Mouse (Mus musculus) olfactory bulb, adult 2 months (tissue): ENCODE data around the gene Abca7. TPM values are rescaled to one million over a fixed set of nuclear protein-coding genes. Genes with fewer than 3 reads are reported as not detected.

ENCODE experiments used
- H3K27ac ChIP-seq: fragments of 200-500 bp; 2 replicates; pipeline ENCODE4 v1.5.1; 2012; ENCODE audit warnings: low read depth, low read length; ENCODE audit not compliant: insufficient read depth
- H3K4me1 ChIP-seq: fragments of 200-500 bp; 2 replicates; pipeline ENCODE4 v1.6.1; 2012; ENCODE audit warnings: low read length; ENCODE audit not compliant: control insufficient read depth, insufficient read depth
- H3K4me3 ChIP-seq: fragments of 200-500 bp; 2 replicates; pipeline ENCODE4 v1.5.1; 2012; ENCODE audit warnings: mild to moderate bottlenecking, low read depth, low read length, moderate library complexity; ENCODE audit not compliant: insufficient read depth
- CTCF ChIP-seq: fragments of 200-500 bp; IDR thresholded peaks from 2 replicates; pipeline ENCODE4 v1.5.1; 2012; ENCODE audit warnings: low read depth, mild to moderate bottlenecking, low read length, moderate library complexity; ENCODE audit not compliant: insufficient read depth
- POLR2A ChIP-seq: fragments of 200-500 bp; IDR thresholded peaks from 2 replicates; pipeline ENCODE4 v1.6.1; 2012; ENCODE audit warnings: mild to moderate bottlenecking, low read depth, low read length, moderate library complexity; ENCODE audit not compliant: insufficient read depth
- WGBS: fragments of 180-500 bp; shearing (Covaris S2); methylation state at CpG from one replicate; pipeline ENCODE4 v1.1.7; 2018; 5-methylcytosine and 5-hydroxymethylcytosine counted together
- polyA plus RNA-seq: library from polyadenylated mRNA; stranded (reverse); fragments of >200 nt; gene quantifications from 2 replicates; pipeline ENCODE4 v1.2.4, GENCODE M21; 2012; ENCODE audit warnings: low replicate concordance; ENCODE audit not compliant: missing spikeins, insufficient read depth, insufficient read length

Abca7 gene
- polyA plus RNA-seq = not detected in 2 replicates

DNA sequence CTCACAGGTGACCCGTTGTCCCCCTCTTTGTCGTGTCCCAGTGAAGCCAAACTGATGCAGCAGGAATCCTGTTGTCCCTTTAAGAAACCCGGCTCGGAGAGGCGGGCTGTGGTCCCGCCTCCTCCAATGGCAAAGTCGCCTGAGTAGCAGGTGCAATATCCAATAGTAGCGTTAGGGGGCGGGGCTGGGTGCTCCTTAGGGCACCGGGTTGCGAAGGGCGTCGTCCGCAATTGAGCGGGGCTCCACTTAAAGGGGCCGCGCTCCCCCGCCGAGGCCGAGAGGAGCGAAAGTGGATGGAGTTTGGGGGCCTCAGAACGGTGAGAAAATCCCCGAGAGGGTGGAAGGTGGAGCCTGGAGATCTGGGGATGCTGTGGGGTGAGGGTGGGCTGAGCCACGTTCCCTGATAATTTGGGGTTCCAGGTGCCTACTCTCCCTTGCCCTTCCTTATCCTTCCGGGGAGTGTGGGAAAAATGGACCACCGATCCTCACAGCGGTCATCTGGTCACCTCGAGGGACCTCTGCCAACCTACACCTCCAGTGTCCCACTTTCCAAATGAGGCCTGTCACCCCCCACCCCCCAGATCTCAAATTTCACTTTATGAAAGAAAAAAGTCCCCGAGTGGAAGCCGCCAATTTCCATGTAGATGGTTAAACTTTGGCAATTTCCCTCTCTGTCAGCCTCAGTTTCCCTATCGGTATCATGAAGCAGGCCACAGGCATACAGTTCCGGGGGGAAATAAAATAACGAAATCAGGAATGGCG is at the start of gene Abca7:
TSS of gene Abca7 (plus strand) at position 223 of the 762 bp plus-strand sequence.
- TF ChIP-seq POLR2A (no peak), CTCF (no peak)
- peak within 1 kb of the TSS; percentile 72 for H3K4me3 ChIP-seq
- peaks cover 16% of the 10 kb centered on the region for H3K4me1 ChIP-seq
- peak within 1 kb of the TSS; percentile 38; the same call in 1 of the 2 replicates for H3K27ac ChIP-seq
- under 1% methylated on average over 34 of the region's 34 CpGs for WGBS

DNA sequence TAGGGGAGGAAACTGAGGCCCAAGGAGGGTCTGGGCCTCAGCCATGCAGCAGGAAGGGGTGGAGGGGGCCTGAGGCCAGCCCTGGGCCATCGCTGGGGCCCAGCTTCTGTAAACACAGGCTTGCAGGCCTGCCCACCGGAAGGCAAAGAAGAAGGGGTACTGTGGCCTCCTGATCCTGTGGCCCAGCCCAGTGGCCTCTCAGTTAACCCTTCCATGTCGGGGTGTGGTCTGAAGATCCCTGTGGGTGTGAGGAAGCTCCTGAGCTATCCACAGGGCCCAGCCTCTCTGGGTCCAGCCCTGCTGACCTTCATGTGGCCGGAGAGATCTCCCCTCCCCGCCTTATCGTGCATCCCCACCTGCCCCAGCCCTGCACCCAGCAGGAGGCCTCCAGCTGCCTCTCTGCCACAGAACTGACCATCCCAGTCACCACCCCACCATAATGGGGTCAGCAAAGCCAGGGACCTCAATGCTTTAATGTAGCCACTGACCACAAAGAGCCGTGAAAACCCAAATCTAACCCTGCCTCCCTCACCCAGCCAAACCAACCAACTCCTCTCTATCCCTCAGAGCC is 49.5 kb upstream of the Abca7 start:
- no peak overlapping the region for H3K4me3 ChIP-seq
- TF ChIP-seq CTCF = no peak
- TF ChIP-seq POLR2A = no peak
- H3K4me1 ChIP-seq = peaks cover 21% of the 10 kb centered on the region
- H3K27ac ChIP-seq = no peak overlapping the region
- WGBS = 52% methylated on average over 6 of the region's 7 CpGs

DNA sequence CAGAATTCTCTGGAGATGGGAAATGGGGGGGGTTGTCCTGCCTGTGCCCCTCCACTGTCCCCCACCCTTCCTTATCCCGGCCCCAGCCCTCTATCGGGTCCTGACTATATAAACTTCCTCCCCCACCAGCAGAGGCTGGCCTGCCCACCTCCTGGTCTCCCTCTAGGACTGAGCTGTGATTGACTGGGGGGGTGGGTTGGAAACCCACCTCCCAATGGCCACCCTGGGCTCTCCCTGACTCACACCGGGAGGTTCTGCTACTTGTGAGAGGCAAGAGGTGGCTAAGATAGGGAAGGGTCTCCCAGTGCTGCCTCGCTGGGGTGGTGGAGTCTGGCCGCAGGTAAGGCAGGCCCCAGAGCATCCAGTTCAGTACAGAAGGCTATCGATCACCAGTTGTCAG is 48.8 kb upstream of the Abca7 start:
- Histone ChIP-seq H3K4me1 (peaks cover 21% of the 10 kb centered on the region), H3K27ac (no peak overlapping the region), H3K4me3 (no peak overlapping the region)
- no peak for TF ChIP-seq POLR2A
- no peak for TF ChIP-seq CTCF
- WGBS = 85% methylated on average over 6 of the region's 6 CpGs

DNA sequence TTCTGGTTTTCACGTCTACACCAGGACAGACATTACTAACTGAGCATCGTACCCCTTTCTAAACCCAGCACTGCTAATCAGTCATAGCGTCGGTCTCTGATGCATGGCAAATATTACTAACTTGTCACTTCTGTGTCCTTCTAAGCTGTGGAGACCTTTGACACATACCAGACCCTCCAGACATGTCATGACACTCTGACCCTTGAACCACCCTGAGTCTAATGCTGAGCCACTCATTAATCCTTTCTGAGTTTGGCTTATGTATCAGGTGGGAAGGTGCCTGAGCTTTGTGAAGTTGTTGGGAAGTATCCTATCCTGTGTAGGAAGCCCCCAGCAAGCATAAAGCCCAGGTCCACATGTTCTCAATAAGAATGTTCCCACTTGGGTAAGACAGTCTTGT is 46.4 kb upstream of the Abca7 start:
- TF ChIP-seq CTCF (no peak), POLR2A (no peak)
- Histone ChIP-seq H3K4me1 (peaks cover 21% of the 10 kb centered on the region), H3K4me3 (no peak overlapping the region), H3K27ac (no peak overlapping the region)
- 93% methylated on average over 4 of the region's 4 CpGs for WGBS

DNA sequence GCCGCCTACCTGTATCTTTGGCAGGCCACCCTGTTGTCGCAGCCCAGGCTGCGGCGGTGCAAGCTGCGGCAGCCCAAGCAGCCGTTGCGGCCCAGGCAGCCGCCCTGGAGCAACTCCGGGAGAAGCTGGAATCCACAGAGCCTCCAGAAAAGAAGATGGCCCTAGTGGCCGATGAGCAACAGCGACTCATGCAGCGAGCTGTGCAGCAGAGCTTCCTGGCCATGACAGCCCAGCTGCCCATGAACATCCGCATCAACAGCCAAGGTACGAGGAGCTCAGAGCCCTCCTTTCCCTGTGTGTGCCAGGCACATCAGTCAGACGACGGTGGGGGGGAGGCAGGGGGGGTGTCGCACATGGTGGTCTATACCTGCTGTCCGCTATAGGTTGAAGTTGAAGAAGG is 45.6 kb upstream of the Abca7 start:
- TF ChIP-seq POLR2A = no peak
- TF ChIP-seq CTCF = no peak
- H3K27ac ChIP-seq = no peak overlapping the region
- H3K4me3 ChIP-seq = no peak overlapping the region
- WGBS = 84% methylated on average over 18 of the region's 18 CpGs
- peaks cover 14% of the 10 kb centered on the region for H3K4me1 ChIP-seq

DNA sequence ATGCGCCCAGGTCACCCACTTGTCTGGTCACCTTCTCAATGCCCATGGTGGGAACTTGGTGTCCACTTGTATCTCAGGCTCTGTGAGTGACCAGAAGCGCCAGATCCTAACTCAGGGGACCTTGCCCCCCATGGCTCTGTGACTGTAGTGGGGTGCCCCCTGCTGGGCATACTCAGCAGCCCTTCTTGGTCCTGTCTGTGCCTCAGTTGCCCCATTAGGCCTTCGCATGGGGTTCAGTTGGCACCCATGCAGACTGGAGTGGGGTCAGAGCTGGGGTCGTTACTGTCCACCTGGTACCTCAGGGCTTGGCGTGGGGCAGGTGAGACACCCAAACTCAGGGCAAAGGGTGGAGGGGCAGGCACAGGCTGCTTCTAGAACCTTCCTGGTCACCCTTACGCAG is 42.3 kb upstream of the Abca7 start:
- Histone ChIP-seq H3K27ac (no peak overlapping the region), H3K4me3 (no peak overlapping the region), H3K4me1 (peaks cover 2% of the 10 kb centered on the region; the same call in 1 of the 2 replicates)
- peak; percentile 63; the same call in 1 of the 2 replicates for TF ChIP-seq CTCF
- TF ChIP-seq POLR2A = no peak
- 83% methylated on average over 6 of the region's 6 CpGs for whole genome bisulfite sequencing

DNA sequence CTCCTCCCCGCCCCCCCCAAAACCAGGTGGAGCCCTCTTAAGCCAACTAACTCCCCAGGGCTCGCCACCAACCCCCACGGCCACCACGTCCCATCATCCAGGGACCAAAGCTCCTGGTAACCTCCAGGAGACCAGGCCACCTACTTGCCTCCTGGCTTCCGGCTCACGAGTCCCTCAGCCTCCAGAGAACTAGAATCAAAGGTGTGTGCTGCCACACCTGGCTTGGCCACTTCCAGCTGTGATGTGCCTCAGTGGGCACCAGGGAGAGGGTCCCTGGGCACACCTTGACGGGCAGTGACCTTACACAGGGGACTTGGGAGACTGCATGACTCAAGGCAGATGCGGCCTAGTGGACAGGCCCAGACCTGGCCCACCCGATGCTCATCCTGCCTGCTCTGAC is 40.6 kb upstream of the Abca7 start:
- no peak overlapping the region for H3K27ac ChIP-seq
- peaks cover 5% of the 10 kb centered on the region; the same call in 1 of the 2 replicates for H3K4me1 ChIP-seq
- TF ChIP-seq CTCF = no peak
- no peak for TF ChIP-seq POLR2A
- no peak overlapping the region for H3K4me3 ChIP-seq
- 80% methylated on average over 9 of the region's 9 CpGs for WGBS

DNA sequence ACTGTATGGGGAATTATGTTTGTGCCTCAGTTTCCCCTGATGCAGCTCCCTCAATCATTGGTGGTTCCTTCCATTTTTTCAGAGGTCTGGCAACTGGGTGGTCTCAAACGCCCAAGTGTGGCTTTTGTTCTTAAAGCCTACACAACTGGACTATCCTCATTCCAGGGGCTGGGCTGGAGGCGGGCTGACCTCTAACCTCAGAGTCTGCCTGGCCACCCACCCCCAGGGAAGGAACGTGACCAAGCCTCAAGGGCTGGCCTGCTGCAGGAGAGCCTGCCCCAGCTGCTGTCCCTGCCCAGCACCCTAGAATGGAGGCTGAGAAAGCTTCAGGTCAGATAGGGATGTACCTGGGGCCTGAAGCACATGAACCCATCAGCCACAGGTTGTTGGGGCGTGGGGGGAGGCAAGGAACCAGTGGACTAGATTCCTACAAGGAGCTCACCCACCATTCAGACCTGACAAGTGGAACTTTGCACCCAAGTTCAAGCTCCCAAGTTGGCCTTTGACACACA is 39.6 kb upstream of the Abca7 start:
- Histone ChIP-seq H3K4me1 (peaks cover 6% of the 10 kb centered on the region; the same call in 1 of the 2 replicates), H3K27ac (no peak overlapping the region), H3K4me3 (no peak overlapping the region)
- no peak for TF ChIP-seq CTCF
- TF ChIP-seq POLR2A = no peak
- 38% methylated on average over 4 of the region's 4 CpGs for WGBS
